Mouse (Mus musculus) megakaryocyte-erythroid progenitor cell, adult 5 weeks (primary cell): ENCODE measurements around the gene Apold1. TPM values are rescaled to one million over a fixed set of nuclear protein-coding genes. Genes with fewer than 3 reads are reported as not detected.

Experiments
- polyA plus RNA-seq: library from polyadenylated mRNA; stranded (reverse); fragments of >175 nt; gene quantifications from 2 replicates; pipeline ENCODE4 v1.2.3, GENCODE M21; 2012

The Apold1 gene
- 0.16 and 0.37 TPM in 2 replicates for polyA plus RNA-seq

GRCm38 (mm10) chr6:134981231-134982062 lies at the start of gene Apold1:
Gene Apold1, plus strand, starts transcription at chr6:134981718.

GRCm38 (mm10) chr6:135011048-135011733 lies 29.7 kb downstream of the Apold1 start, which contains the start of gene Ddx47:
Gene Ddx47, plus strand, starts transcription at chr6:135011612.

Other genes with a start within 250 kb of the Apold1 start
- gene Dusp16, start 189.1 kb upstream of the Apold1 start, polyA plus RNA-seq: 5.6 and 6.0 TPM in 2 replicates
- 1.1 and 4.2 TPM in 2 replicates for gene Crebl2, start 151.6 kb upstream of the Apold1 start, polyA plus RNA-seq
- gene Gpr19, start 83.1 kb upstream of the Apold1 start, polyA plus RNA-seq: 4.8 and 5.4 TPM in 2 replicates
- gene Cdkn1b, start 61.3 kb upstream of the Apold1 start, polyA plus RNA-seq: 45.5 and 46.2 TPM in 2 replicates
- 10.0 and 13.2 TPM in 2 replicates for gene Ddx47, start 29.9 kb downstream of the Apold1 start, polyA plus RNA-seq
- gene Gprc5a, start 83.9 kb downstream of the Apold1 start, polyA plus RNA-seq: 0.21 and 0.34 TPM in 2 replicates
- gene Gprc5d, start 136.6 kb downstream of the Apold1 start, polyA plus RNA-seq: not detected in 2 replicates
- gene Fam234b, start 216.3 kb downstream of the Apold1 start, polyA plus RNA-seq: 3.9 and 5.2 TPM in 2 replicates
- gene Hebp1, start 216.3 kb downstream of the Apold1 start, polyA plus RNA-seq: 3.8 and 4.3 TPM in 2 replicates